Mouse (Mus musculus) forebrain, embryonic 14.5 days (tissue): ENCODE data around the gene Ccdc14. TPM values are rescaled to one million over a fixed set of nuclear protein-coding genes. Genes with fewer than 3 reads are reported as not detected.
A peak's percentile ranks its signal among the peaks of the same experiment; 100 is the strongest.
"Not testable (repeated sequence)": the region's sequence is repeated elsewhere in the genome, so short reads cannot be mapped to it uniquely, and the experiment has no call there.

ENCODE experiments used
- ATAC-seq: fragments of 200-750 bp; cut with Nextera tagmentation; 2 replicates; pipeline ENCODE4 v1.8.0; 2017; ENCODE audit warnings: mild to moderate bottlenecking, moderate library complexity
- DNase-seq: peaks from one replicate; pipeline ENCODE4 v3.0.0-alpha.2; 2015; ENCODE audit warnings: low spot score
- H3K27ac ChIP-seq: fragments of 300-500 bp; sonication (generic); 2 replicates; pipeline ENCODE4 v1.5.1; 2014; ENCODE audit warnings: low read depth, mild to moderate bottlenecking, control low read depth, low read length, moderate library complexity
- H3K27me3 ChIP-seq: fragments of 300-500 bp; sonication (generic); replicated peaks from 2 replicates; pipeline ENCODE4 v1.6.1; 2014; ENCODE audit warnings: low read length, control low read depth, mixed read lengths; ENCODE audit not compliant: control insufficient read depth, insufficient read depth
- H3K36me3 ChIP-seq: fragments of 300-500 bp; sonication (generic); 2 replicates; pipeline ENCODE4 v1.6.1; 2014; ENCODE audit warnings: low read length, control low read depth; ENCODE audit not compliant: control insufficient read depth, insufficient read depth
- H3K4me1 ChIP-seq: fragments of 300-500 bp; sonication (generic); 2 replicates; pipeline ENCODE4 v1.6.1; 2014; ENCODE audit warnings: antibody characterized with exemption, low read length, control low read depth; ENCODE audit not compliant: control insufficient read depth, insufficient read depth
- H3K4me2 ChIP-seq: fragments of 300-500 bp; sonication (generic); 2 replicates; pipeline ENCODE4 v1.6.1; 2014; ENCODE audit warnings: mild to moderate bottlenecking, control low read depth, low read length
- H3K4me3 ChIP-seq: fragments of 300-500 bp; sonication (generic); 2 replicates; pipeline ENCODE4 v1.5.1; 2014; ENCODE audit warnings: low read depth, low read length, control low read depth
- H3K9ac ChIP-seq: fragments of 300-500 bp; sonication (generic); 2 replicates; pipeline ENCODE4 v1.6.1; 2014; ENCODE audit warnings: mild to moderate bottlenecking, low read length, control low read depth, moderate library complexity
- H3K9me3 ChIP-seq: fragments of 300-500 bp; sonication (generic); replicated peaks from 2 replicates; pipeline ENCODE4 v1.6.1; 2016; ENCODE audit warnings: low read length, control low read depth, mixed read lengths; ENCODE audit not compliant: control insufficient read depth
- WGBS: fragments of 180-500 bp; shearing (Covaris S2); extraction: QIAGEN DNeasy Blood & Tissue Kit; methylation state at CpG from one replicate; pipeline ENCODE4 v1.1.7; 2014; 5-methylcytosine and 5-hydroxymethylcytosine counted together
- polyA plus RNA-seq: library from polyadenylated mRNA; unstranded; fragments of >200 nt; fragmentation: Nextera tagmentation; extraction: Ambion mirVana; gene quantifications from 2 replicates; pipeline ENCODE4 v1.2.1, GENCODE M21; 2014

Gene Ccdc14
- polyA plus RNA-seq, result 5.7 and 6.5 TPM in 2 replicates

GRCm38 (mm10) chr16:34690334-34691144 lies at the start of gene Ccdc14:
Gene Ccdc14 (plus strand): TSS chr16:34690616.
- Histone ChIP-seq H3K9ac (peak within 1 kb of the TSS; percentile 78), H3K27ac (peak within 1 kb of the TSS; percentile 76), H3K27me3 (no peaks in the 10 kb centered on the region), H3K4me2 (peak within 1 kb of the TSS; percentile 82), H3K9me3 (no peaks in the 10 kb centered on the region), H3K36me3 (no peaks in the 10 kb centered on the region), H3K4me3 (peak within 1 kb of the TSS; percentile 63), H3K4me1 (peaks cover 6% of the 10 kb centered on the region)
- peak; percentile 94 for ATAC-seq
- WGBS, result under 1% methylated on average over 53 of the region's 53 CpGs
- peak; percentile 93 for DNase-seq

- Histone ChIP-seq H3K4me1 (no peaks in the 10 kb centered on the region), H3K36me3 (no peaks in the 10 kb centered on the region)
- WGBS, result 77% methylated on average over 8 of the region's 8 CpGs
Observed at GRCm38 (mm10) chr16:34643511-34644259, 46.7 kb upstream of the Ccdc14 start.

GRCm38 (mm10) chr16:34649621-34650020 lies 40.8 kb upstream of the Ccdc14 start, which contains the start of gene Ropn1:
Gene Ropn1 (plus strand): TSS chr16:34649921.
- H3K36me3 ChIP-seq, result no peaks in the 10 kb centered on the region
- DNase-seq (no peak), ATAC-seq (no peak)
- H3K27me3 ChIP-seq, result no peaks in the 10 kb centered on the region
- H3K27ac ChIP-seq, result no peak within 1 kb of the TSS
- 71% methylated on average over 7 of the region's 7 CpGs for WGBS
- H3K4me1 ChIP-seq, result no peaks in the 10 kb centered on the region
- no peaks in the 10 kb centered on the region for H3K9me3 ChIP-seq
- H3K9ac ChIP-seq, result no peak within 1 kb of the TSS
- H3K4me3 ChIP-seq, result no peak within 1 kb of the TSS
- H3K4me2 ChIP-seq, result no peak within 1 kb of the TSS

More at GRCm38 (mm10) chr16:34643511-34644259, 46.7 kb upstream of the Ccdc14 start:
- H3K27ac ChIP-seq, result no peak overlapping the region
- no peak overlapping the region for H3K4me3 ChIP-seq
- no peaks in the 10 kb centered on the region for H3K9me3 ChIP-seq
- no peak for DNase-seq
- H3K9ac ChIP-seq, result no peak overlapping the region
- no peak for ATAC-seq
- H3K4me2 ChIP-seq, result no peak overlapping the region
- no peaks in the 10 kb centered on the region for H3K27me3 ChIP-seq

- Histone ChIP-seq H3K4me3 (no peak overlapping the region), H3K27me3 (no peaks in the 10 kb centered on the region), H3K9ac (no peak overlapping the region), H3K9me3 (no peaks in the 10 kb centered on the region), H3K4me2 (no peak overlapping the region), H3K36me3 (no peaks in the 10 kb centered on the region), H3K4me1 (peaks cover 2% of the 10 kb centered on the region; the same call in 1 of the 2 replicates), H3K27ac (no peak overlapping the region)
- ATAC-seq (no peak), DNase-seq (no peak)
- 92% methylated on average over 5 of the region's 5 CpGs for WGBS
Observed at GRCm38 (mm10) chr16:34653023-34653422, 37.4 kb upstream of the Ccdc14 start.

- not testable (repeated sequence) for H3K27ac ChIP-seq, H3K27me3 ChIP-seq, H3K9me3 ChIP-seq, H3K36me3 ChIP-seq, H3K4me1 ChIP-seq
- ATAC-seq (peak; percentile 44; the same call in 1 of the 2 replicates), DNase-seq (peak; percentile 44)
- WGBS, result 2% methylated on average over 16 of the region's 16 CpGs
- H3K9ac ChIP-seq, result peak overlapping the region; percentile 35; the same call in 1 of the 2 replicates
- peak overlapping the region; percentile 53 for H3K4me2 ChIP-seq
- H3K4me3 ChIP-seq, result peak overlapping the region; percentile 26
Observed at GRCm38 (mm10) chr16:34657566-34657965, 32.9 kb upstream of the Ccdc14 start.

- H3K4me1 ChIP-seq, result peaks cover 4% of the 10 kb centered on the region
- no peaks in the 10 kb centered on the region for H3K9me3 ChIP-seq
- peak overlapping the region; percentile 26 for H3K4me3 ChIP-seq
- H3K27me3 ChIP-seq, result 0 out of 2 replicates have a peak, but pooled peaks cover 2% of the 10 kb centered on the region
- DNase-seq (no peak), ATAC-seq (peak; percentile 23; the same call in 1 of the 2 replicates)
- peak overlapping the region; percentile 53 for H3K4me2 ChIP-seq
- H3K27ac ChIP-seq, result no peak overlapping the region
- 19% methylated on average over 5 of the region's 5 CpGs for WGBS
- no peaks in the 10 kb centered on the region for H3K36me3 ChIP-seq
- H3K9ac ChIP-seq, result peak overlapping the region; percentile 35; the same call in 1 of the 2 replicates
Observed at GRCm38 (mm10) chr16:34657983-34658382, 32.4 kb upstream of the Ccdc14 start.

GRCm38 (mm10) chr16:34658388-34658787 lies 32.0 kb upstream of the Ccdc14 start:
- H3K4me1 ChIP-seq, result peaks cover 4% of the 10 kb centered on the region
- 39% methylated on average over 11 of the region's 11 CpGs for WGBS
- peak overlapping the region; percentile 53 for H3K4me2 ChIP-seq
- H3K27me3 ChIP-seq, result 0 out of 2 replicates have a peak, but pooled peaks cover 2% of the 10 kb centered on the region
- no peak overlapping the region for H3K27ac ChIP-seq
- H3K9ac ChIP-seq, result no peak overlapping the region
- no peaks in the 10 kb centered on the region for H3K9me3 ChIP-seq
- H3K4me3 ChIP-seq, result no peak overlapping the region
- no peaks in the 10 kb centered on the region for H3K36me3 ChIP-seq
- ATAC-seq (0 out of 2 replicates have a peak, but pooled peaks have one; percentile 52), DNase-seq (peak; percentile 39)

GRCm38 (mm10) chr16:34664553-34664952 lies 25.9 kb upstream of the Ccdc14 start:
- no peak overlapping the region for H3K4me3 ChIP-seq

More at GRCm38 (mm10) chr16:34664553-34664952, 25.9 kb upstream of the Ccdc14 start:
- H3K4me1 ChIP-seq, result no peaks in the 10 kb centered on the region
- no peak overlapping the region for H3K4me2 ChIP-seq
- DNase-seq (no peak), ATAC-seq (no peak)
- no peak overlapping the region for H3K9ac ChIP-seq
- no peaks in the 10 kb centered on the region for H3K36me3 ChIP-seq
- H3K9me3 ChIP-seq, result no peaks in the 10 kb centered on the region
- WGBS, result 62% methylated on average over 3 of the region's 3 CpGs
- peaks cover 7% of the 10 kb centered on the region; the same call in 1 of the 2 replicates for H3K27me3 ChIP-seq
- H3K27ac ChIP-seq, result no peak overlapping the region
